Mouse (Mus musculus) CH12.LX (cell line): Measurements from ENCODE around the gene Bpifc. TPM values are rescaled to one million over a fixed set of nuclear protein-coding genes. Genes with fewer than 3 reads are reported as not detected.

Experiments
- DNase-seq: peaks from one replicate; pipeline ENCODE4 v3.0.0-alpha.2; 2013; ENCODE audit errors: extremely low read depth
- H3K27ac ChIP-seq: 2 replicates; pipeline ENCODE4 v1.5.1; 2012; ENCODE audit warnings: low read depth, mild to moderate bottlenecking, control low read depth, moderate library complexity; ENCODE audit not compliant: insufficient read depth
- H3K27me3 ChIP-seq: replicated peaks from 2 replicates; pipeline ENCODE3; 2012; ENCODE audit warnings: inconsistent platforms
- H3K36me3 ChIP-seq, 2 experiments: replicated peaks in 1 of 2; 2 replicates each; pipeline versions ENCODE3 to v1.6.1; 2012; ENCODE audit warnings: inconsistent platforms in 1 of 2, low read length in 1 of 2, mild to moderate bottlenecking in 1 of 2, mixed read lengths in 1 of 2, moderate library complexity in 1 of 2; ENCODE audit not compliant: control insufficient read depth in 1 of 2, insufficient read depth in 1 of 2
- H3K4me1 ChIP-seq, 2 experiments: 2 replicates each; pipeline ENCODE4 v1.6.1; 2012; ENCODE audit warnings: inconsistent platforms in 1 of 2, moderate library complexity in 1 of 2; ENCODE audit not compliant: insufficient read depth in 2 of 2, control insufficient read depth in 1 of 2
- H3K4me2 ChIP-seq: 2 replicates; pipeline ENCODE4 v1.6.1; 2012; ENCODE audit warnings: low read depth, mild to moderate bottlenecking, control low read depth; ENCODE audit not compliant: poor library complexity, insufficient read depth, severe bottlenecking
- H3K4me3 ChIP-seq, 3 experiments: fragments of 150-350 bp in 1 of 3; sonication (generic) in 1 of 3; replicated peaks in 1 of 3; 2 replicates each; pipeline versions ENCODE3 to v1.5.1; 2011 to 2012; ENCODE audit warnings: low read depth in 2 of 3, low read length in 2 of 3, mild to moderate bottlenecking in 2 of 3, moderate library complexity in 2 of 3, control low read depth in 1 of 3, improper control_type of control experiment in 1 of 3, inconsistent platforms in 1 of 3, mixed read lengths in 1 of 3; ENCODE audit not compliant: poor library complexity in 1 of 3
- H3K79me2 ChIP-seq: replicated peaks from 2 replicates; pipeline ENCODE4 v1.6.1; 2012; ENCODE audit warnings: mild to moderate bottlenecking, moderate library complexity; ENCODE audit not compliant: control insufficient read depth, poor library complexity, insufficient read depth, severe bottlenecking; ENCODE audit errors: extremely low read depth
- H3K9ac ChIP-seq: 2 replicates; pipeline ENCODE4 v1.6.1; 2012; ENCODE audit warnings: low read depth, mild to moderate bottlenecking, control low read depth, moderate library complexity; ENCODE audit not compliant: insufficient read depth
- H3K9me3 ChIP-seq: replicated peaks from 2 replicates; pipeline ENCODE3; 2012; ENCODE audit warnings: low read length, inconsistent platforms, mixed read lengths
- CHD1 ChIP-seq: IDR thresholded peaks from 2 replicates; pipeline ENCODE4 v1.6.1; 2012; ENCODE audit warnings: low read depth, low read length, improper control_type of control experiment, inconsistent platforms
- CHD2 ChIP-seq: IDR thresholded peaks from 2 replicates; pipeline ENCODE4 v1.6.1; 2011; ENCODE audit warnings: low read length, improper control_type of control experiment
- E2F4 ChIP-seq: IDR thresholded peaks from 2 replicates; pipeline ENCODE4 v1.6.1; 2011; ENCODE audit warnings: low read depth, low read length, improper control_type of control experiment; ENCODE audit not compliant: insufficient replicate concordance
- ELF1 ChIP-seq: IDR thresholded peaks from 2 replicates; pipeline ENCODE4 v1.6.1; 2014; ENCODE audit warnings: low read depth, mild to moderate bottlenecking, inconsistent platforms, low read length, improper control_type of control experiment
- EP300 ChIP-seq: IDR thresholded peaks from 2 replicates; pipeline ENCODE4 v1.6.1; 2011; ENCODE audit warnings: low read length, improper control_type of control experiment
- ETS1 ChIP-seq: conservative IDR thresholded peaks from 2 replicates; pipeline ENCODE4 v1.6.1; 2012; ENCODE audit warnings: low read depth, mild to moderate bottlenecking, inconsistent platforms, low read length, improper control_type of control experiment, moderate library complexity
- GABPA ChIP-seq: IDR thresholded peaks from 2 replicates; pipeline ENCODE4 v1.6.1; 2012; ENCODE audit warnings: low read depth, low read length, improper control_type of control experiment, inconsistent platforms; ENCODE audit not compliant: insufficient replicate concordance
- HCFC1 ChIP-seq: IDR thresholded peaks from 2 replicates; pipeline ENCODE4 v1.6.1; 2012; ENCODE audit warnings: low read depth, mild to moderate bottlenecking, inconsistent platforms, low read length, improper control_type of control experiment
- IRF4 ChIP-seq: IDR thresholded peaks from 2 replicates; pipeline ENCODE4 v1.6.1; 2014; ENCODE audit warnings: low read depth, mild to moderate bottlenecking, inconsistent platforms, low read length, improper control_type of control experiment
- KAT2A ChIP-seq: IDR thresholded peaks from 2 replicates; pipeline ENCODE4 v1.6.1; 2012; ENCODE audit warnings: low read length, improper control_type of control experiment, inconsistent platforms; ENCODE audit not compliant: insufficient replicate concordance
- MAFK ChIP-seq: IDR thresholded peaks from 2 replicates; pipeline ENCODE4 v1.6.1; 2011; ENCODE audit warnings: low read length, improper control_type of control experiment; ENCODE audit not compliant: insufficient replicate concordance
- MAX ChIP-seq: IDR thresholded peaks from 2 replicates; pipeline ENCODE4 v1.6.1; 2011; ENCODE audit warnings: low read length, improper control_type of control experiment
- MAZ ChIP-seq: IDR thresholded peaks from 2 replicates; pipeline ENCODE4 v1.6.1; 2012; ENCODE audit warnings: low read depth, mild to moderate bottlenecking, inconsistent platforms, low read length, improper control_type of control experiment, moderate library complexity
- MXI1 ChIP-seq: IDR thresholded peaks from 2 replicates; pipeline ENCODE4 v1.6.1; 2011; ENCODE audit warnings: mild to moderate bottlenecking, low read depth, low read length, improper control_type of control experiment
- MYC ChIP-seq: IDR thresholded peaks from 2 replicates; pipeline ENCODE4 v1.6.1; 2011; ENCODE audit warnings: low read depth, mild to moderate bottlenecking, improper control_type of control experiment, low read length
- NELFE ChIP-seq: IDR thresholded peaks from 2 replicates; pipeline ENCODE4 v1.6.1; 2011; ENCODE audit warnings: low read depth, low read length, improper control_type of control experiment
- NRF1 ChIP-seq: IDR thresholded peaks from 2 replicates; pipeline ENCODE4 v1.6.1; 2014; ENCODE audit warnings: low read depth, mild to moderate bottlenecking, inconsistent platforms, low read length, improper control_type of control experiment, moderate library complexity
- POLR2A ChIP-seq: IDR thresholded peaks from 2 replicates; pipeline ENCODE4 v1.6.1; 2011; ENCODE audit warnings: low read depth, mild to moderate bottlenecking, improper control_type of control experiment, low read length
- POLR2AphosphoS2 ChIP-seq: IDR thresholded peaks from 2 replicates; pipeline ENCODE4 v1.6.1; 2011; ENCODE audit warnings: low read depth, low read length, improper control_type of control experiment
- RAD21 ChIP-seq: IDR thresholded peaks from 2 replicates; pipeline ENCODE4 v1.6.1; 2011; ENCODE audit warnings: low read depth, mild to moderate bottlenecking, low read length, improper control_type of control experiment, moderate library complexity
- TBP ChIP-seq: conservative IDR thresholded peaks from 2 replicates; pipeline ENCODE4 v1.6.1; 2011; ENCODE audit warnings: low read depth, low read length, improper control_type of control experiment
- TCF12 ChIP-seq: IDR thresholded peaks from 2 replicates; pipeline ENCODE4 v1.6.1; 2014; ENCODE audit warnings: low read depth, mild to moderate bottlenecking, inconsistent platforms, low read length, improper control_type of control experiment
- UBTF ChIP-seq: IDR thresholded peaks from 2 replicates; pipeline ENCODE4 v1.6.1; 2012; ENCODE audit warnings: low read depth, mild to moderate bottlenecking, inconsistent platforms, low read length, improper control_type of control experiment, moderate library complexity
- USF1 ChIP-seq: IDR thresholded peaks from 2 replicates; pipeline ENCODE4 v1.6.1; 2014; ENCODE audit warnings: low read depth, mild to moderate bottlenecking, inconsistent platforms, low read length, improper control_type of control experiment
- ZKSCAN1 ChIP-seq: IDR thresholded peaks from 2 replicates; pipeline ENCODE4 v1.6.1; 2012; ENCODE audit warnings: low read depth, inconsistent platforms, low read length, improper control_type of control experiment, borderline replicate concordance
- ZMIZ1 ChIP-seq: IDR thresholded peaks from 2 replicates; pipeline ENCODE4 v1.6.1; 2012; ENCODE audit warnings: low read depth, mild to moderate bottlenecking, inconsistent platforms, low read length, improper control_type of control experiment
- ZNF384 ChIP-seq: IDR thresholded peaks from 2 replicates; pipeline ENCODE4 v1.6.1; 2012; ENCODE audit warnings: low read depth, low read length, improper control_type of control experiment, inconsistent platforms
- dilution Hi-C: fragments of 300-500 bp; cut with MboI; formaldehyde crosslinking; loops from 2 replicates; pipeline ENCODE4 v1.14.3; 2020; ENCODE audit warnings: low sequenced_read_pairs; ENCODE audit not compliant: extremely low pct_unique_long_range_greater_than_20kb, extremely low pct_ligation_motif_present
- in situ Hi-C: fragments of 300-500 bp; cut with MboI; formaldehyde crosslinking; loops from 3 replicates; pipeline ENCODE4 v1.14.3; 2019; ENCODE audit warnings: low sequenced_read_pairs, low pct_ligation_motif_present, low pct_unique_long_range_greater_than_20kb, mixed read lengths
- polyA plus RNA-seq: library from polyadenylated mRNA; unstranded; fragments of >175 nt; gene quantifications from 2 replicates; pipeline ENCODE4 v1.2.1, GENCODE M21; 2012; ENCODE audit warnings: low read depth; ENCODE audit not compliant: insufficient read length
- total RNA-seq, 2 experiments: library from RNA; depleted of rRNA; stranded (reverse); fragments of 300-350 nt in 1 of 2; fragments of >200 nt in 1 of 2; gene quantifications; 2 replicates each; pipeline ENCODE4 v1.2.3; 2012 to 2014

Gene Bpifc
- total and polyA plus RNA-seq, 3 experiments = not detected

- no peaks in the 10 kb centered on the region for H3K9me3 ChIP-seq
- peak within 1 kb of the TSS; percentile 98 for H3K4me2 ChIP-seq
- peaks cover 22 to 29% of the 10 kb centered on the region in 2 experiments for H3K36me3 ChIP-seq
- H3K9ac ChIP-seq = peak within 1 kb of the TSS; percentile 89
- TF ChIP-seq POLR2AphosphoS2 (0 out of 2 replicates have a peak, but pooled peaks have one; percentile 60), MAX (peak; percentile 66; the same call in 1 of the 2 replicates), TCF12 (peak; percentile 82), MYC (peak; percentile 83), GABPA (no peak; the same call in 1 of the 2 replicates), MAFK (no peak), CHD1 (no peak), ELF1 (peak; percentile 72), NRF1 (peak; percentile 91), ETS1 (no peak), CHD2 (no peak), ZNF384 (no peak), MAZ (no peak; the same call in 1 of the 2 replicates), ZKSCAN1 (no peak), MXI1 (peak; percentile 77), RAD21 (no peak), POLR2A (peak; percentile 94), KAT2A (peak; percentile 79; the same call in 1 of the 2 replicates), IRF4 (peak; percentile 34; the same call in 1 of the 2 replicates), UBTF (no peak), E2F4 (peak; percentile 66; the same call in 1 of the 2 replicates), TBP (peak; percentile 73), EP300 (no peak), HCFC1 (peak; percentile 85), USF1 (no peak), ZMIZ1 (peak; percentile 62; the same call in 1 of the 2 replicates), NELFE (peak; percentile 87)
- H3K79me2 ChIP-seq = peaks cover 32% of the 10 kb centered on the region
- peak within 1 kb of the TSS; percentile 73 to 100 (median 99) for H3K4me3 ChIP-seq
- H3K27me3 ChIP-seq = no peaks in the 10 kb centered on the region
- dilution Hi-C loops (no loop called here), in situ Hi-C loops (loop anchor here (25.0 kb wide), 1 partner anchor 505 kb away; no protein-coding TSS in a partner anchor)
- peak within 1 kb of the TSS; percentile 37; the same call in 1 of the 2 replicates for H3K27ac ChIP-seq
- peak; percentile 93 for DNase-seq
- peaks cover 13 to 37% of the 10 kb centered on the region in 2 experiments for H3K4me1 ChIP-seq
Measured at GRCm38 (mm10) chr10:85957464-85957950, 54.2 kb downstream of the Bpifc start, which contains the start of gene Rtcb. TSS of gene Rtcb (minus strand) at chr10:85957823.
